Mouse (Mus musculus): ENCODE data around the gene Scd4. TPM values are rescaled to one million over a fixed set of nuclear protein-coding genes. Genes with fewer than 3 reads are reported as not detected.
A peak's percentile ranks its signal among the peaks of the same experiment; 100 is the strongest.

Gene Scd4
- 0.16 and 0.23 TPM in 2 replicates for polyA plus RNA-seq (2015; fragmentation: Nextera tagmentation; extraction: Ambion mirVana)

DNA sequence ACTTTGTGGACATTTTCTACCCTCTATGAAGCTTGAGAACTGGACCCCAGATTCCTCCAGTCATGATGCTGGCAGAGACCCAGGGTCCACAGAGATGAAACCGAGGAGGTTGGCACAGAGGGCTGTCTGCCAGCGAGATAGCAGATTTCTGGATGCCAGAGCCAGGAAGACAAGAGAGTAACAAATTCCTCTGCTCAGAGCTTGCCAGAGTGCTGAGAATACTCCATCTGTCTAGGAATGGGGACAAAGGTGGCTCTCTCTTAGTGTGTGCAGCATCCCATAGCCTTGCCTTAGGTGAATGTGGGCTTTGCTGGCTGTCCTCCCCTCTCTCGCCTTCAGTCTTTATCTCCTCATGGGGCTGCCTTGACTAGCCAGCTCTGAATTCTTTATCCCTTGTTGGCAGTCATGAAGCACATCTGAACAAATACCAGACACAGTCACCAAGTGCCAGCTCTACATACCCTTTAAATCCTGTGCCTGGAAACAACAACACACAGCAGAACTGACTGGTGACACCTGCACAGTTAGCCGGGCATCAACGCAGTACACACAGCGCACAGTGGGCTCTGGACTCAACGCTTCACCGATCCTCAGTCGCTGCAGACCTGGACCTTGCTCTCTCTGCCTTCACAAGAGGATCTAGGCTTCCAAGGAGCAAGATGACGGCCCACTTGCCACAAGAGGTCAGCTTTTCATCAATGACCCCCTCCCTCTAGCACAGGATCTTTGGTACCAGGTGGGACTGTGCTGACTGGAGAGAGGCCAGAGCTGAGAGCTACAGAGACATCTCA, at the start of gene Scd4:
TSS of gene Scd4 (plus strand) at position 260 of the 791 bp plus-strand sequence.
- Histone ChIP-seq H3K4me2 (no peak within 1 kb of the TSS), H3K9ac (no peak within 1 kb of the TSS), H3K9me3 (replicated peaks) (no peaks in the 10 kb centered on the region), H3K4me3 (no peak within 1 kb of the TSS), H3K4me1 (no peaks in the 10 kb centered on the region), H3K27ac (peak within 1 kb of the TSS; percentile 57), H3K27me3 (no peaks in the 10 kb centered on the region), H3K36me3 (ENCODE audit: poor library complexity, severe bottlenecking) (no peaks in the 10 kb centered on the region)
- no peak for ATAC-seq
- 78% methylated on average over 10 of the region's 10 CpGs for WGBS

DNA sequence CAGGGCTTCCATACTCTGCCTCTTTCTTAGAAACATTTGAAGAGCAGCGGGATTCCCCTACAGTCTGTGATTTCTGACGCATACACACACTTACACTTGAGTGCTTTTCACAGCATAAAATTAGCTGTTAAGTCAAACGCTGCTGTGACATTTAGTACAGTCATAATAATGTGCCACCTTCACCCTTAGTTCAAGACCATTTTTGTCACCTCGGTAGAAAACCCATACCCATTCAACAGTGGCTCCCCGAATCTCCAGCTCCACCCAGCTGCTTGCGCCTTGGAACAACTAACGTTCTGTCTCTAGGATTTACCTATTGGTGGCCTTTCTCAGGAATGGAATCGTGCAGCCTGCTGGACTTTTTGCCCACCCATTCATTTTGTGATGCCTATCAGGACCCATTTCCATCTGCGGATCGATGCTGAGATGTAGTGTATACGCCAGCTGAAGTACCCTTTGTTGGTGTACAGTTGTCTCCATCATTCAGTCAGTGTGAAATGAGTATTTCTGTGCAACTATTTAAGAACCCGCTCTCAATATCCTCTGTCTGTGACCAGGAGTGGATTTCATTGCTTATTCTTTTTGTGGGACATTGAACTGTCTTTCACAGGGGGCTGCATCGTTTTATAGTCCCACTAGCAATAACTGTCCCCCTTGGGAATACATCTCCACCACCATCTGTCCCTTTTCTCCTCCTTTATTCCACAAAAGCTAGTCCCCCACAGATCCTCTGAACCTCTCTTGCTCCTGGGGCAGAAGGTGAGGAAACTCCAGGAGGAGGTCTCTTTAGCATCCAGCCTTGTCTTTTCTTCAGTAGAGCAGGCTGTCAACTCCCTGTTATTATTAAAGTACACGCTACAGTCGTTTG, 49.5 kb upstream of the Scd4 start:
- Histone ChIP-seq H3K27ac (peak overlapping the region; percentile 97), H3K27me3 (no peaks in the 10 kb centered on the region), H3K9me3 (replicated peaks) (no peaks in the 10 kb centered on the region), H3K36me3 (ENCODE audit: poor library complexity, severe bottlenecking) (no peaks in the 10 kb centered on the region), H3K4me3 (peak overlapping the region; percentile 47), H3K9ac (peak overlapping the region; percentile 39), H3K4me2 (peak overlapping the region; percentile 73), H3K4me1 (peaks cover 48% of the 10 kb centered on the region)
- 19% methylated on average over 15 of the region's 15 CpGs for WGBS
- no peak; the same call in 1 of the 2 replicates for ATAC-seq

DNA sequence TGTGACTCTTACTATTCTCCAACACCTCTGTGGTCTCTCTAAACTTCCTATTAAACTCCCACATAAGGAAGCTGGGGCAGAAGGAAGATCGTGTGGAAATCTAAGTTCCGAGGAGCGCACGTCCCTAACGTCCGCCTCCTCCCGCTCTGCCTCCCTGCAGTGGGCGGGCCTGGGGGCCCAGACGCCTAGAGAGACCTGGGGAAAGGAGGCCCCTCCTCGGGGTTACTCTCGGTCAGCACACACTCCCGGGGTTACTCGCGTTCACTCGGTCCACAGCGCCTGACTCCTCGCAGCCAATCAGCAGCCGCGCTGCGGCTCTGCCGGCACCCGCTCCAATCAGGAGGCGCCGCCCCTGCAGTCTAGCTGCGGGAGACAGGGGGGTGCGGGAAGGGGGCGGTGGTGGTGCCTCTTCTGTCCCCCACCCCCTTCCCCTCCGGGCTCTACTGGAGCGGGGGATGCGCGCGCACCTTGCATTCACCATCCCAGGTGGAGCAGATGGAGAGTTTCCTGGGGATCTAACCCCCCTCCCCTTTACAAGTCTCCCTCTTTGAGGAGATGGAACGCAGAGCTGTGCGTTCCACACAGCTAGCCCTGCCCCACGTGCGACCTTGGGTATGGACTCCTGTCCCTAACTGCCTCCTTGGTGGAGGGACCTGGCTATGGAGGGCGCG, 48.7 kb upstream of the Scd4 start:
- ATAC-seq = peak; percentile 99
- Histone ChIP-seq H3K27me3 (no peaks in the 10 kb centered on the region), H3K36me3 (ENCODE audit: poor library complexity, severe bottlenecking) (no peaks in the 10 kb centered on the region), H3K9me3 (replicated peaks) (no peaks in the 10 kb centered on the region), H3K4me3 (peak overlapping the region; percentile 47), H3K9ac (peak overlapping the region; percentile 64), H3K4me2 (peak overlapping the region; percentile 73), H3K4me1 (peaks cover 51% of the 10 kb centered on the region), H3K27ac (peak overlapping the region; percentile 97)
- under 1% methylated on average over 37 of the region's 38 CpGs for WGBS

DNA sequence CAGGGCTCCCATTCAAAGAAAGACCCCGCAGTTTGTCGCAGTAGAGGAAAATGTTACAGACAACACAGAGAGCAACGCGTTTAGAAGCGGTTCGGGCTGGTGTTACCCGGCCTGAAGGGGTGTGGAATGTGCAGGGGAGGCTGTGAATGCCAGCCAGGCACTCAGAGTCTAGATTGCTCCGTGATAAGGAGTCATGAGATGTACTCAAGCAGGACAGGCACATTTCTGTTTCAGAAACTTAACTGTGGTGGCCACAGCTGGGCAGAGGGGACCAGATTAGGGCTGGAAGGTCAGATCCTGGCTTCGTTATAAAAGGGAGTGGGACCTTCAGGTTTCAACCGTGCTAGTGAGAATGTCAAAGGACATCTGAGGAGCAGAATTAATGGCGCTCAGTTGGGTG, 48.2 kb upstream of the Scd4 start:
- no peaks in the 10 kb centered on the region for H3K9me3 ChIP-seq (replicated peaks)
- H3K4me1 ChIP-seq = peaks cover 54% of the 10 kb centered on the region
- under 1% methylated on average over 11 of the region's 11 CpGs for WGBS
- ATAC-seq = peak; percentile 36
- H3K9ac ChIP-seq = peak overlapping the region; percentile 64
- peak overlapping the region; percentile 97 for H3K27ac ChIP-seq
- H3K4me3 ChIP-seq = peak overlapping the region; percentile 47
- peak overlapping the region; percentile 73 for H3K4me2 ChIP-seq
- H3K27me3 ChIP-seq = no peaks in the 10 kb centered on the region
- no peaks in the 10 kb centered on the region for H3K36me3 ChIP-seq (ENCODE audit: poor library complexity, severe bottlenecking)

DNA sequence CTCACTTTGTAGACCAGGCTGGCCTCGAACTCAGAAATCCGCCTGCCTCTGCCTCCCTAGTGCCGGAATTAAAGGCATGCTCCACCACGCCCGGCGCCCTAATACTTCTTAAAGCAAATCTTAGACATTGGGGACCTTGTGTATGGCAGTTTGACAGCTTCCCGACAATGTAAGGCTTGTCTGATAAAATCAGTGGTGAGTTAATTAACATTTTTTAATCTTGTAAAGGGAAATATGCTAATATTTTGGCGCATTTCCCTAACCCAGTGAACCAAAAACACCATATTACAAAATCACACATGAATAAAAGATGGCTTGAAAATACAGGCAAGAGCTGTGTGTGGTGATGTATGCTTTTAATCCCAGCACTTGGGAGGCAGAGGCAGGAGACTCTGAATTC, 47.3 kb upstream of the Scd4 start:
- Histone ChIP-seq H3K27me3 (no peaks in the 10 kb centered on the region), H3K9me3 (replicated peaks) (no peaks in the 10 kb centered on the region), H3K9ac (no peak overlapping the region), H3K4me3 (no peak overlapping the region), H3K36me3 (ENCODE audit: poor library complexity, severe bottlenecking) (no peaks in the 10 kb centered on the region), H3K27ac (no peak overlapping the region), H3K4me2 (no peak overlapping the region), H3K4me1 (peaks cover 48% of the 10 kb centered on the region)
- 89% methylated on average over 8 of the region's 8 CpGs for WGBS
- ATAC-seq = no peak

DNA sequence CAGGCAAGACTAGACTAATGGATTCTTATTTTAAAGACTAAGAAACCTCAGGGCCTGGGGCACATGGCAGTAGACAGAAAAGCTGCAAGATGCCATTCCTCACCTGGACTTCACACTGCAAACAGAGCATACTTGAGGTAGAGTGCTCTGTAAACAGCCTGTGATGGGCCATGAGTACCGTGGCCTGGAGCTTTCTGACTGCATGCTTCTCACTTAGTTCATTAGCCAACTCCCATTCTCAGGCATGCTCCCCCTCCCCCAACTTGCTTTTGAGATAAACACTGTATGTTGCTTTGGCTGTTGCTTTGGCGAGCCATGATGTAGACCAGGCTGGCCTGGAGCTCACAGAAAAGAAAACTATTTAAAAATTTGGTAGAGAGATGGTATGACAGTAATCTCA, 46.8 kb upstream of the Scd4 start:
- H3K4me2 ChIP-seq = no peak overlapping the region
- ATAC-seq = no peak
- H3K27ac ChIP-seq = no peak overlapping the region
- H3K4me3 ChIP-seq = no peak overlapping the region
- no peaks in the 10 kb centered on the region for H3K27me3 ChIP-seq
- no peak overlapping the region for H3K9ac ChIP-seq
- H3K36me3 ChIP-seq (ENCODE audit: poor library complexity, severe bottlenecking) = no peaks in the 10 kb centered on the region
- H3K4me1 ChIP-seq = peaks cover 43% of the 10 kb centered on the region
- 55% methylated on average over 2 of the region's 2 CpGs for WGBS
- H3K9me3 ChIP-seq (replicated peaks) = no peaks in the 10 kb centered on the region

DNA sequence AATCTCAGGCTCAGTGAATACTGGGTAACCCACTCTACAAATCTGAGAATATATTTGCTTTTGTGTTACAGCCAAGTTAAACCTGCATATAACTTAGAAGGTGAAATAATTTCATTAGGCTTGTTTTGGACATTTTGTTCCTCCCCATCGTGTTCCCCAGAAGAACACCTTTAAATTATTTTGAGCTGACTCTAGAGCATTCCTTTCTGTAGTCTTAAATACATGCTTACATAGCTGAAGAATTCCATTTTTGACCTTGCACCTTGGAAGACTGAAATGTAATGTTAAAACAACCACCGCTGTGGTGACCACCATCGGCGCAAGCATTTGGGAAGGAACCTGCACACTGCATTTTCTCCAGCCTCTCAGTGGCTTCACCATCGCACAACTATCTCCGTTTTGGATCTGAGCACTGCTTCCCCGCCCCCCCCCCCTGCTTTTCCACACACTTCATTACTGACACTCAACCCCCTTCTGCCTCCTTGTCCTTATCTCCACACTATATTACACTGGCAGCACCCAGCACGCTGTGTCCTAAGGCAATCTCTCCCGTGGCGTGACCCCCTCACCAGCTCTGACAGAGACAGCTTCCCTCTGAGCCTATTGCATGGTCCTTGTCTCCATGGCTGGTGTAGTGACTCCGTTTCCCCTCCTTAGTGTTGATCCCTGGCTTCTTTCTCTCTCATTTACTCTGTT, 45.3 kb upstream of the Scd4 start:
- Histone ChIP-seq H3K27ac (no peak overlapping the region), H3K4me1 (peaks cover 43% of the 10 kb centered on the region), H3K27me3 (no peaks in the 10 kb centered on the region), H3K4me3 (no peak overlapping the region), H3K9ac (no peak overlapping the region), H3K36me3 (ENCODE audit: poor library complexity, severe bottlenecking) (no peaks in the 10 kb centered on the region), H3K4me2 (no peak overlapping the region), H3K9me3 (replicated peaks) (no peaks in the 10 kb centered on the region)
- ATAC-seq = no peak
- 88% methylated on average over 11 of the region's 11 CpGs for WGBS

DNA sequence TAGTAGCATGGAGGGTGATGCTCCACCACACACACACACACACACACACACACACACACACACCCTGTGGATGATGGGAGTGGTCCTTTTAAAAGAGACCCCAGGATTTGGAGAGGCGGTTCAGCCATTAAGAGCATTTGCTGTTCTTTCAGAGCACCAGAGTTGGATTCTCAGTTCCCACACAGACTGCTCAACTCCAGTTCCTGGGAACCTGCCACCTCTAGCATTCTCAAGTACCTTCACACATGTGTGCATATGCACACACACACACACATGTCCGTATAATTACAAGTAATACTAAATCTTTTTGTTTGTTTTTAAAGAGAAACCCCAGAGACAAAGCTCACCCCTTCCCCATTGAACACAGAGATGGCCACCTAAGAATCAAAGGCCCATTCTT, 40.8 kb upstream of the Scd4 start:
- H3K9me3 ChIP-seq (replicated peaks) = no peaks in the 10 kb centered on the region
- H3K27me3 ChIP-seq = no peaks in the 10 kb centered on the region
- WGBS = 59% methylated on average over 2 of the region's 2 CpGs
- H3K4me2 ChIP-seq = peak overlapping the region; percentile 99; the same call in 1 of the 2 replicates
- H3K9ac ChIP-seq = no peak overlapping the region
- H3K4me3 ChIP-seq = no peak overlapping the region
- H3K36me3 ChIP-seq (ENCODE audit: poor library complexity, severe bottlenecking) = peaks cover 23% of the 10 kb centered on the region
- no peak for ATAC-seq
- peaks cover 46% of the 10 kb centered on the region for H3K4me1 ChIP-seq
- H3K27ac ChIP-seq = peak overlapping the region; percentile 99

DNA sequence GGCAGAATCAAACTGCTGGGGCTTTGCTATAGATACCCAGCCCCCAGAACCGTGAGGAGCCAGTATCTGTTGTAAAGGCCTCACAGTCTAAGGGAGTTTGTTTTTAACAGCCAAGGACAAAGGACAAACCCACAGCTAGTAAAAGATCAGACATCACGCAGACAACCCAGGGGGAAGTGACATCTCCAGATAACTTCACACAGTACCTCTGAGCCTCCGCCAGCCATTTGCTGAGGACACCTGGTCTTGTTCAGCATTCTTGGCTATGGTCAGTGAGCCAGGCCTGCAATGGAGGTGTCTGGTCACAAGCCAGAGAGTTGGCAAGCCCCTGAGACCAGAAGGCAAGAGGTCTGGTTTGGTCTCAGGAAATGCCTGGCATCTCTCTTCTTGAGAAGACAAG, 40.4 kb upstream of the Scd4 start:
- peak overlapping the region; percentile 99 for H3K4me2 ChIP-seq
- peaks cover 27% of the 10 kb centered on the region for H3K36me3 ChIP-seq (ENCODE audit: poor library complexity, severe bottlenecking)
- peak overlapping the region; percentile 69; the same call in 1 of the 2 replicates for H3K9ac ChIP-seq
- 54% methylated on average over 3 of the region's 3 CpGs for WGBS
- no peaks in the 10 kb centered on the region for H3K27me3 ChIP-seq
- peak overlapping the region; percentile 94 for H3K4me3 ChIP-seq
- H3K4me1 ChIP-seq = peaks cover 50% of the 10 kb centered on the region
- no peaks in the 10 kb centered on the region for H3K9me3 ChIP-seq (replicated peaks)
- peak overlapping the region; percentile 99 for H3K27ac ChIP-seq
- ATAC-seq = no peak

DNA sequence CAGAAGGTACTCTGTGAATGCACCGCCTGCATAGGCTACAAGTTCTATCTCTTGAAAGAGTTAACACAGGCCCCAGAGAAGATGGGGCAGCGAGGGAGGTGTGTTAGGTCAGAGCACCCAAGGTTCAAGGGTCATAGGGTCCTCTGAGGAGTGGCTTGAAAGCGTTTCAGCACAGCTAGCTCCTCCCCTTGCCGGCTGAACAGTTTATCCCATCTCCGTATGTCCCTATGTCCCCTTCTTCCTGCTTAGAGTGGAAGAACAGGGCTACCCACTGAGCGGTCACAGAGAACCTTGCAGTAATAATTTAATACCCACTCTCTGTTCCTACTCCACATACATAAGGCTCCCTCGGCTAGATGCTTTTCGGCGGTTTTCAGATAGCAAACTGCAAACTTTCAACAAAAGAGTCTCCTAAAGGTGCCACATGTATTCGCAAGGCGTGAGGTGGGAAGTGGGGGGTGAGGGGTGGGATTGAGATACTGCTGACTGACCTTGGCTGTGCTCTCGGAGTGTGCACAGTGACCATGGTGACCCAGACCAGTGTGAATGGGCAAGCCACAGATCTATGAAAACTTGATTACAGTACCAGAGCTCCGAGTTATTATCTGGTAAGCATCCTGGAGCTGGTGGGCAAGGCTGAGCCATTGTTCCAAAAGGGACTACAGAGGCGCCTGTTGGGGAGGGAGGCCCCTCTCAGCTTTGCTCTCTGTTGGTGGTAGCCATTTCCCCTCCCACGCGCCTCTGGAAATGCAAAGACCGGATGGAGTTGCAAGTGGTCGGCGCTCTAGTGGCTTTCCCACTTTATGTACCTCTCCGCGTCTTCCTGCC, 39.7 kb upstream of the Scd4 start, which contains the start of gene Scd2:
TSS of gene Scd2 (plus strand) at position 734 of the 828 bp plus-strand sequence.
- Histone ChIP-seq H3K27ac (peak within 1 kb of the TSS; percentile 99), H3K9me3 (replicated peaks) (no peaks in the 10 kb centered on the region), H3K36me3 (ENCODE audit: poor library complexity, severe bottlenecking) (peaks cover 34% of the 10 kb centered on the region), H3K27me3 (no peaks in the 10 kb centered on the region), H3K9ac (peak within 1 kb of the TSS; percentile 99), H3K4me1 (peaks cover 57% of the 10 kb centered on the region), H3K4me2 (peak within 1 kb of the TSS; percentile 99), H3K4me3 (peak within 1 kb of the TSS; percentile 94)
- ATAC-seq = no peak; the same call in 1 of the 2 replicates
- WGBS = 1% methylated on average over 21 of the region's 21 CpGs
